Mouse (Mus musculus): ENCODE measurements around the gene Oas1c. TPM values are rescaled to one million over a fixed set of nuclear protein-coding genes. Genes with fewer than 3 reads are reported as not detected.

The Oas1c gene
- polyA plus RNA-seq, 1 experiment: 0.01 TPM

GRCm38 (mm10) chr5:120831031-120831430 is 18.7 kb upstream of the Oas1c start:
- no peaks in the 10 kb centered on the region for H3K79me2 ChIP-seq (ENCODE audit: control insufficient read depth, insufficient read depth)
- H3ac ChIP-seq (ENCODE audit: control insufficient read depth, insufficient read length): no peak overlapping the region
- no peak for TF ChIP-seq MAX (IDR thresholded peaks at IDR 0.05; ENCODE audit: low read depth)
- no peak for TF ChIP-seq POLR2A (IDR thresholded peaks at IDR 0.05; ENCODE audit: insufficient read length, low read depth)
- TF ChIP-seq TCF12 (IDR thresholded peaks at IDR 0.05; ENCODE audit: insufficient read depth, poor library complexity, severe bottlenecking): no peak
- TF ChIP-seq MYOD1 (IDR thresholded peaks at IDR 0.05; ENCODE audit: control insufficient read depth in 1 of 3, insufficient read length in 2 of 3, low read depth in 2 of 3): no peak
- TF ChIP-seq CEBPB (IDR thresholded peaks at IDR 0.05; ENCODE audit: insufficient read depth, poor library complexity, severe bottlenecking): no peak
- TF ChIP-seq USF1 (IDR thresholded peaks at IDR 0.05; ENCODE audit: low read depth): no peak
- TF ChIP-seq REST (IDR thresholded peaks at IDR 0.05; ENCODE audit: insufficient read depth, insufficient read length): no peak
- TF ChIP-seq MYOG (IDR thresholded peaks at IDR 0.05; ENCODE audit: control insufficient read depth in 1 of 3, insufficient read depth in 1 of 3, insufficient read length in 2 of 3, low read depth in 2 of 3): no peak
- no peak for TF ChIP-seq SRF (IDR thresholded peaks at IDR 0.05; ENCODE audit: control insufficient read depth, insufficient read length, low read depth)
- no peak for TF ChIP-seq E2F4 (IDR thresholded peaks at IDR 0.05; ENCODE audit: insufficient read depth)
- TF ChIP-seq TCF3 (IDR thresholded peaks at IDR 0.05; ENCODE audit: insufficient read length, low read depth): no peak
- no peak for TF ChIP-seq POLR2AphosphoS2 (IDR thresholded peaks at IDR 0.05; ENCODE audit: insufficient read length, low read depth)
- H3K27me3 ChIP-seq (ENCODE audit: control insufficient read depth, insufficient read depth, insufficient read length): peaks cover 4% of the 10 kb centered on the region
- H3K4me3 ChIP-seq: no peak overlapping the region
- H3K36me3 ChIP-seq (ENCODE audit: control insufficient read depth, insufficient read depth): no peaks in the 10 kb centered on the region
- no peak overlapping the region for H3K4me2 ChIP-seq (ENCODE audit: low read depth)

- no peak overlapping the region for H3K4me3 ChIP-seq
These were observed 6.7 kb upstream of the Oas1c start for GRCm38 (mm10) chr5:120818999-120819398.

GRCm38 (mm10) chr5:120815949-120816348 is 3.6 kb upstream of the Oas1c start:
- TF ChIP-seq TCF12 (IDR thresholded peaks at IDR 0.05; ENCODE audit: insufficient read depth, poor library complexity, severe bottlenecking) (no peak), CEBPB (IDR thresholded peaks at IDR 0.05; ENCODE audit: insufficient read depth, poor library complexity, severe bottlenecking) (no peak)
- no peaks in the 10 kb centered on the region for H3K79me2 ChIP-seq (ENCODE audit: control insufficient read depth, insufficient read depth)
- H3K4me2 ChIP-seq (ENCODE audit: low read depth): no peak overlapping the region
- H3K36me3 ChIP-seq (ENCODE audit: control insufficient read depth, insufficient read depth): no peaks in the 10 kb centered on the region
- H3K4me3 ChIP-seq: no peak overlapping the region
- H3ac ChIP-seq (ENCODE audit: control insufficient read depth, insufficient read length): no peak overlapping the region
- no peaks in the 10 kb centered on the region for H3K27me3 ChIP-seq (ENCODE audit: control insufficient read depth, insufficient read depth, insufficient read length)

More at GRCm38 (mm10) chr5:120818999-120819398, 6.7 kb upstream of the Oas1c start:
- Histone ChIP-seq H3K79me2 (ENCODE audit: control insufficient read depth, insufficient read depth) (no peaks in the 10 kb centered on the region), H3K4me2 (ENCODE audit: low read depth) (no peak overlapping the region), H3K27me3 (ENCODE audit: control insufficient read depth, insufficient read depth, insufficient read length) (no peaks in the 10 kb centered on the region), H3ac (ENCODE audit: control insufficient read depth, insufficient read length) (no peak overlapping the region), H3K36me3 (ENCODE audit: control insufficient read depth, insufficient read depth) (no peaks in the 10 kb centered on the region)
- no peak for TF ChIP-seq E2F4 (IDR thresholded peaks at IDR 0.05; ENCODE audit: insufficient read depth)
- no peak for TF ChIP-seq TCF3 (IDR thresholded peaks at IDR 0.05; ENCODE audit: insufficient read length, low read depth)
- TF ChIP-seq MAX (IDR thresholded peaks at IDR 0.05; ENCODE audit: low read depth): no peak
- no peak for TF ChIP-seq MYOD1 (IDR thresholded peaks at IDR 0.05; ENCODE audit: control insufficient read depth in 1 of 3, insufficient read length in 2 of 3, low read depth in 2 of 3)
- TF ChIP-seq CEBPB (IDR thresholded peaks at IDR 0.05; ENCODE audit: insufficient read depth, poor library complexity, severe bottlenecking): no peak
- no peak for TF ChIP-seq SRF (IDR thresholded peaks at IDR 0.05; ENCODE audit: control insufficient read depth, insufficient read length, low read depth)
- no peak for TF ChIP-seq MYOG (IDR thresholded peaks at IDR 0.05; ENCODE audit: control insufficient read depth in 1 of 3, insufficient read depth in 1 of 3, insufficient read length in 2 of 3, low read depth in 2 of 3)
- TF ChIP-seq USF1 (IDR thresholded peaks at IDR 0.05; ENCODE audit: low read depth): no peak
- no peak for TF ChIP-seq TCF12 (IDR thresholded peaks at IDR 0.05; ENCODE audit: insufficient read depth, poor library complexity, severe bottlenecking)
- TF ChIP-seq POLR2AphosphoS2 (IDR thresholded peaks at IDR 0.05; ENCODE audit: insufficient read length, low read depth): no peak
- no peak for TF ChIP-seq REST (IDR thresholded peaks at IDR 0.05; ENCODE audit: insufficient read depth, insufficient read length)
- no peak for TF ChIP-seq POLR2A (IDR thresholded peaks at IDR 0.05; ENCODE audit: insufficient read length, low read depth)

DNA sequence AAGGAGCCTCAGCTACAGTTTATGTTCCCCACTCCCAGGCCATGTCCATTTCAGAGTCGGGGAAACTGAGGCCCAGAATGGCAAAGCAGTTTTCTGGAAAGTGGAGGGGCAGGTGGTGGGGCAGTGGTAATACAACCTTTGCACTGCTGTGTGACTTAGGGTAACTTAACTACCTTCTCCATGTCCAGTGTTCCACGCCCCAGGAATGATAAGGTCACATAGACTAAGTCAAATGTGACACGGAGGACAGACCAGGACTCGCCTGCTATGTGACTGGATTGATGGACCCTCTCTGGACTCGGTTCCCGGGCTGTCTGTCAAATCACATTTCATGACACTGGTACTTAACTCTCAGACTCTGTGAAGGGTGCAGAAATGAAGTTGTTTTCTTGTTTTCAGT is 709 bp upstream of the Oas1c start:
- H3K4me2 ChIP-seq (ENCODE audit: low read depth): peak overlapping the region; percentile 84
- no peaks in the 10 kb centered on the region for H3K36me3 ChIP-seq (ENCODE audit: control insufficient read depth, insufficient read depth)
- TF ChIP-seq POLR2AphosphoS2 (IDR thresholded peaks at IDR 0.05; ENCODE audit: insufficient read length, low read depth) (no peak), POLR2A (IDR thresholded peaks at IDR 0.05; ENCODE audit: insufficient read length, low read depth) (no peak), REST (IDR thresholded peaks at IDR 0.05; ENCODE audit: insufficient read depth, insufficient read length) (no peak), SRF (IDR thresholded peaks at IDR 0.05; ENCODE audit: control insufficient read depth, insufficient read length, low read depth) (no peak)
- no peak overlapping the region for H3ac ChIP-seq (ENCODE audit: control insufficient read depth, insufficient read length)
- peak overlapping the region; percentile 19 for H3K4me3 ChIP-seq
- H3K27me3 ChIP-seq (ENCODE audit: control insufficient read depth, insufficient read depth, insufficient read length): no peaks in the 10 kb centered on the region
- no peaks in the 10 kb centered on the region for H3K79me2 ChIP-seq (ENCODE audit: control insufficient read depth, insufficient read depth)

- Histone ChIP-seq H3K27me3 (ENCODE audit: control insufficient read depth, insufficient read depth, insufficient read length) (no peaks in the 10 kb centered on the region), H3K36me3 (ENCODE audit: control insufficient read depth, insufficient read depth) (no peaks in the 10 kb centered on the region), H3ac (ENCODE audit: control insufficient read depth, insufficient read length) (no peak overlapping the region), H3K4me3 (no peak overlapping the region), H3K4me2 (ENCODE audit: low read depth) (no peak overlapping the region), H3K79me2 (ENCODE audit: control insufficient read depth, insufficient read depth) (no peaks in the 10 kb centered on the region)
- TF ChIP-seq E2F4 (IDR thresholded peaks at IDR 0.05; ENCODE audit: insufficient read depth) (no peak), POLR2AphosphoS2 (IDR thresholded peaks at IDR 0.05; ENCODE audit: insufficient read length, low read depth) (no peak), TCF3 (IDR thresholded peaks at IDR 0.05; ENCODE audit: insufficient read length, low read depth) (no peak), TCF12 (IDR thresholded peaks at IDR 0.05; ENCODE audit: insufficient read depth, poor library complexity, severe bottlenecking) (no peak), POLR2A (IDR thresholded peaks at IDR 0.05; ENCODE audit: insufficient read length, low read depth) (no peak), REST (IDR thresholded peaks at IDR 0.05; ENCODE audit: insufficient read depth, insufficient read length) (no peak), MYOD1 (IDR thresholded peaks at IDR 0.05; ENCODE audit: control insufficient read depth in 1 of 3, insufficient read length in 2 of 3, low read depth in 2 of 3) (no peak), USF1 (IDR thresholded peaks at IDR 0.05; ENCODE audit: low read depth) (no peak), CEBPB (IDR thresholded peaks at IDR 0.05; ENCODE audit: insufficient read depth, poor library complexity, severe bottlenecking) (no peak), MAX (IDR thresholded peaks at IDR 0.05; ENCODE audit: low read depth) (no peak), MYOG (IDR thresholded peaks at IDR 0.05; ENCODE audit: control insufficient read depth in 1 of 3, insufficient read depth in 1 of 3, insufficient read length in 2 of 3, low read depth in 2 of 3) (no peak), SRF (IDR thresholded peaks at IDR 0.05; ENCODE audit: control insufficient read depth, insufficient read length, low read depth) (no peak)
These were observed 3.1 kb downstream of the Oas1c start for GRCm38 (mm10) chr5:120809171-120809570.

Measured in myocyte (in vitro differentiated cells).